Mouse (Mus musculus): ENCODE measurements around the gene Uqcc1.

The Uqcc1 gene

DNA sequence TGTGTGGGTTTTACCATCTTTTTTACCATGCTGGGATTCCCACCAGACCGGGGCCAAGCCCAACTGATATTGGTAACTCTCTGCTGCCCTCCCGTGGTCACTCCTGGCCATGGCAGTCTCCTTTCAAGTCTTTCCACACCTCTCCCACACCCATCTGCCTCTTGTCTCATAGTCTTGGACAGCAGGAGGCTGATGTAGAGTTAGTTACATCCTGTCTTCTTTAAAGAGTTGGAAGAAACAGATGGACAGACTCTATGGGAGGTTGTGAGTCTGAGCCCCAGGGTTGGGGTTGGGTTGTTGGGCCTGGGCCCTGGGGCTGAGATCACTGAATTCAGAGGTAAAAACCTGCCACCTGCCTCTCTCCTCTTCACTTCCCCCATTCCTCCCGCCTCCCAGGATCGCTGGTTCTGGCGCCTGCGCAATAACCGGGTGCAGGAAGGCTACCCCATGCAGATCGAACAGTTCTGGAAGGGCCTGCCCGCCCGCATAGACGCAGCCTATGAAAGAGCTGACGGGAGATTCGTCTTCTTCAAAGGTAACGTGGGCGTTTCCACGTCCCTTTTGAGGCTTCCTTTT lies 118.2 kb downstream of the Uqcc1 start:
- DNase-seq: peak; percentile 69 to 90

DNA sequence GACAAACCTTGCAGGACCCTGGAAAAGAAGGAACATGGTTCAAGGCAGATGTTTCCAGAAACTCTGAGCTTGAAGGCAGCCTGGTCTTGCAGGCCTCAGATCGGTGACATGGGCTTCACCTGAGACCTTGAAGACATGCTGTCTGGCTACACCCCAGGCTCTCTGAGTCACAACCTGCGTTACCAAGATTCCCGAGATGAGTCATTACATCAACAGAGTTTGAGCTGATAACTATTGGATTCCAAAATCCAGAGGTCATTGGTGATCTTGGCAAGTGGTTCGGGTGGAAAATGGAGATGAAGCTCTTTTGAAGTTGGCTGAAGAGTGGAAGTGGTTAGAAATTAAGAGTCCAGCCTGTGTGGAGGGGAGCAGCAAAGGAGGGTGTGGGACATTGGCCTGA lies 120.5 kb downstream of the Uqcc1 start:
- no peak for DNase-seq

DNA sequence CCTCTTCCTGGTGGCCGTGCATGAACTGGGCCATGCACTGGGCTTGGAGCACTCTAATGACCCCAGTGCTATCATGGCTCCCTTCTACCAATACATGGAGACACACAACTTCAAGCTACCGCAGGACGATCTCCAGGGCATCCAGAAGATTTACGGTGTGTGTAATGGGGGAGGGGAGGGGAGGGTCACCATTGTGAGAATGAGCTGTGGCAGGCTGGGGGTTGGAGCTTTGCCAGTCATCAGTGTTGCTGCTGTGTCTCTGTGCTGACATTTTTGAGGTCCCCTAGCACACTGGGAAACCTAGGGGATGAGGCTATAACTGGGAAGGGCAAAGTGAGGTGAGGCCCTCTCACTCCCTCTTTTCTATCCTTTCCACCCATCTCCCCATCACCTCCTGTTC lies 122.7 kb downstream of the Uqcc1 start:
- DNase-seq: no peak

DNA sequence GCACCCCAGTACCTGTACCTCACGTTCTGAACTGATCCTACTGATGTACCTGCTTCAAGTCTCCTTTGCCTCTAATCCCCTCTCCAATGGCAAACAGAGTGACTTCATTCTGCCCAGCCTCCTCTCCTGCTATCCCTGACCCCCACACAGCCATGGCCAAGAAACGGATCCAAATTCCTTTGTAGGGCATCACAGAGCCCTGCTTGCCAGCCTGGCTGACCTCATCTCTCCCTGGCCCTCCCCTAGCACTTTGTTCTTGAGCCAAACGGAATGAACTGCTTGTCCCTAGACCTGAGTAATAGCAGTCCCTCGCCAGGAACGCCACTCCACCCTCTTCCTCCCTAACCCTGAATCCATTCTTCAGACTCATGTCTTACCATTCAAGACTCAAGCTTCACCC lies 123.6 kb downstream of the Uqcc1 start:
- DNase-seq: peak in 1 of 2 experiments; percentile 19

DNA sequence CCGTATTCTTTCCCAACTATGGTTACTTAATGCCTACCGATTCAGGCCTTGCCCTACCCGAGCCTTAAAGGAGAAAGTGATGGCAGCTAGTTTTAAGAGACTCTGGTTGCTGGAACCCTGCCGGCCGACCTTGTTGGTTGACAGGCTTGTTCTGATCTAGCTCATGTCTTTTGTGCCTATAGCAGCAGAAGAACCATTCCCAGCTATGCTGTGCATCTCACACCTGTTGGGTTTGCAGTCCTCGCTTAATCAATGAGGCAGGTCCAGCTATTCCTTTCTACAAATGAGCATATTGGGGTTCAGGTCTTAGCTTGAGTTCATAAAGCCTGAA lies 124.2 kb downstream of the Uqcc1 start:
- DNase-seq: no peak

DNA sequence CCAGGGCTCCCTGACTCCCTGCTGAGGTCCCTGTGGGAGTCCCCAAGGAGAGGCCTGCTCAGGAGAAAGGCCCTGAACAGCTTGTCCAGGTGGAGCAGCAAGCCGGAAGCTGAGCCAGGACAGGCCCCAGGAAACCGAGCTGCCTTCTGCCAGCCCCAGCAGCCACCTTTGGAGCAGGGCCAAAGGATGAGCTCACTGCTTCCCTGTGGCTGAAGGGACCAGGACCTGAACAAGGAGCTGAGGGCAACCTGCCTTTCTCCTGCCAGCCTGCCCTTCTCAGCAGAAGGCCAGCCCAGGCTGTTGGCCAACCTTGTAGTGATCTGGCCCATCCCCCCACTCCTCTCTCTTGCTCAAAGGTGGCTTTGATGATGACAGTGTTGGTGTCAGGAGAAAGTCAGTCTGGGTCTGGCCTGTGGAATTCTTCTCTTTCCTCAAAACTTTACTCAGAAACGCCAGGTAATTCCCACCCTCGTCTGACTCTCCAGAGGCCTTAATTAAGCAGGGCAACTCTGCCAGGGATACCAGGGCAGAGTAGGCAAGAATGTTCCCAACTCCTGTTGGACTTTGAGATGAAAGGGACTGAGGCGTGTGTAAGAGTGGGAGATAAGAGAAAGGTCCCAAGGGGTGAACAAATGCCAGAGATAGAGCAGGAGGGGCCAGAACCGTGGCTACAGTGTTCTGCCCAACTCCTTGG lies 124.7 kb downstream of the Uqcc1 start:
- peak; percentile 63 to 76 for DNase-seq

DNA sequence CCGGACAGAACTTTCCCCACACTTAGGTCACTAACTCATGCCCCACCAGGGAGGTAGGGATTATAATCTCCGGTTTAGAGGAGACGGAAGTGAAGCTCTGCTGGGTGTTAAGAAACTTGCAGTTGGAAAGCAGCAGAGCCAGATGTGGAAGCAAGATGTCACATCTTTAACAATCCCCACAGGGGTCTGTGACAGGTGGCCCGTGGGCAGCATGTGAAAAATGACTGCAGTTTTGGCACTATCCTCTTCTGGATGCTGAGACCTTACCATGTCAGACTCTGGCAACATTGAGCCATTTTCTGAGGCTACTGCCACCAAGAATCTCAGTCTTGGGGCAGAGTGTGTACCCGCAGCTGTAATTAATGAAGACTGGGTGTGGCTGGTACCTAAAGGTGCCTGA lies 126.1 kb downstream of the Uqcc1 start:
- no peak for DNase-seq

DNA sequence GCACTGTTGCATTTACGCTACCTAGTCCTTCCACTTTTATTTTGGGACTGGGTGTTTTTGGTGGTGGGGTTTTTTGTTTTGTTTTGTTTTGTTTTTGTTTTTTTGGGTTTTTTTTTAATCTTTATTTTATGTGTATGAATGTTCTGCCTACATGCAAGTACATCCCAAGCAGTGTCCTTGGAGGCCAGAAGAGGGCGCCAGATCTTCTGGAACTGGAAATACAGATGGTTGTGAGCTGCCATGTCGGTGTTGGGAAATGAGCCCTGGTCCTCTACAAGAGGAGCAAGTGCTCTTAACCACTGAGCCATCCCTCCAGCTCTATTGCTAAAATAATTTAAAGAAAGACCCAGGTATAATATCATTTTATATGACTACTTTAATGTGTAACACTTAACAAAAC lies 127.3 kb downstream of the Uqcc1 start:
- peak in 1 of 2 experiments; percentile 59 for DNase-seq

DNA sequence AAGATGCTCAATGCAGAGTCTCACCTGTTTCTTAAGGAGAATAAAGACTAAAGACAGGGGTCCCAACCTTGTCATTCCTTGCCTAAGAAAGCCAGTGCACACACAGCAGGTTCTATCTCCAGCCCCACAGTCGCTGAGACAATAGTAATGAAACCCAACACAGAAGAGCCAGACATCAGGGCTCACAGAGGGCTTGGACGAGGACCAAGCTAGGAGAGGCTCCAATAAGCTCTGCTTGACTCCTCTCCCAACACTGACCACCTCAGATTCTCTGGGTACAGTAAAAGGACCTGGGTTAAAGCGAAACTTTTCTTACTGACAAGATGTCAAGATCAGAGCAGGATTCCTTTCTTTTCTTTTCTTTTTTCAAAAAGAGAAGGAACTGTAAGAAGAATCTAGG lies 131.5 kb downstream of the Uqcc1 start:
- no peak for DNase-seq

Data from kidney, postnatal 36 days (tissue).